In genomic region chr2:170345410-170345793, GRCm38 (mm10) we compare ENCODE assay signal across 9 mouse cellular contexts.
A peak's percentile ranks its signal among the peaks of the same experiment; 100 is the strongest.
DNase-seq lines count a peak whose midpoint lies in the region; ATAC-seq lines count a peak whose summit lies in the region.
"Had no signal": no experiment of that assay in that cellular context is flagged by ENCODE, and none has a peak within 500 bp of the region (broad histone marks: within the 10 kb centered on the region; RNA-seq: fewer than 3 reads in every experiment).

No protein-coding gene starts in this region.

- no peak for ATAC-seq in embryonic facial prominence, embryonic 15.5 days (ENCODE audit: insufficient number of reproducible peaks, low FRiP score, low TSS enrichment, low read depth)
- no peak for ATAC-seq in midbrain, embryonic 15.5 days (replicated peaks)

- H3K4me1 ChIP-seq in embryonic facial prominence, embryonic 15.5 days: peaks cover 44% of the 10 kb centered on the region
- H3K4me1 ChIP-seq in midbrain, embryonic 15.5 days: peaks cover 21% of the 10 kb centered on the region

- peak overlapping the region; percentile 82 for H3K27ac ChIP-seq in embryonic facial prominence, embryonic 15.5 days (replicated peaks)
- H3K27ac ChIP-seq in midbrain, embryonic 15.5 days: peak overlapping the region; percentile 34; the same call in 1 of the 2 replicates

- no peak overlapping the region for H3K9ac ChIP-seq in embryonic facial prominence, embryonic 15.5 days
- H3K9ac ChIP-seq in midbrain, embryonic 15.5 days: no peak overlapping the region

- 20% methylated on average over 5 of the region's 5 CpGs for WGBS in embryonic facial prominence, embryonic 15.5 days
- WGBS in midbrain, embryonic 15.5 days: 19% methylated on average over 5 of the region's 5 CpGs

- H3K27me3 ChIP-seq in embryonic facial prominence, embryonic 15.5 days: no peaks in the 10 kb centered on the region
- H3K27me3 ChIP-seq in midbrain, embryonic 15.5 days (replicated peaks): no peaks in the 10 kb centered on the region

- no peaks in the 10 kb centered on the region for H3K9me3 ChIP-seq in embryonic facial prominence, embryonic 15.5 days (replicated peaks)
- no peaks in the 10 kb centered on the region for H3K9me3 ChIP-seq in midbrain, embryonic 15.5 days

- no peak overlapping the region for H3K4me2 ChIP-seq in embryonic facial prominence, embryonic 15.5 days (replicated peaks)
- no peak overlapping the region for H3K4me2 ChIP-seq in midbrain, embryonic 15.5 days

- no peaks in the 10 kb centered on the region for H3K36me3 ChIP-seq in embryonic facial prominence, embryonic 15.5 days
- no peaks in the 10 kb centered on the region for H3K36me3 ChIP-seq in midbrain, embryonic 15.5 days (replicated peaks)

- peak; percentile 47 for DNase-seq in adrenal gland, adult 2 months
- no peak for DNase-seq in adrenal gland, postnatal 4 days (ENCODE audit: low spot score in 2 of 2)
- peak; percentile 24 for DNase-seq in 416B (ENCODE audit: low read depth)
- peak; percentile 44 to 65 for DNase-seq in kidney, postnatal 25 days
- DNase-seq in yolk sac, embryonic 10.5 days (ENCODE audit: low spot score): peak; percentile 46
- DNase-seq in left cerebral cortex, adult 8-10 months (ENCODE audit: low spot score in 2 of 2): no peak

- H3K4me3 ChIP-seq in embryonic facial prominence, embryonic 15.5 days (replicated peaks): no peak overlapping the region
- H3K4me3 ChIP-seq in midbrain, embryonic 15.5 days: no peak overlapping the region
- H3K4me3 ChIP-seq: erythroblast, embryonic 14.5 days had no signal

Comparison
In these comparisons a context has a peak if more than half of its experiments do, and no peak if none do; other contexts are left out.
1. DNase-seq: peak in adrenal gland, adult 2 months (single experiment), 416B (single experiment), kidney, postnatal 25 days (2 of 2) and yolk sac, embryonic 10.5 days (single experiment); none in adrenal gland, postnatal 4 days (0 of 2) and left cerebral cortex, adult 8-10 months (0 of 2).